Comparison of ENCODE assay signal across 9 mouse cellular contexts in the genomic region with DNA sequence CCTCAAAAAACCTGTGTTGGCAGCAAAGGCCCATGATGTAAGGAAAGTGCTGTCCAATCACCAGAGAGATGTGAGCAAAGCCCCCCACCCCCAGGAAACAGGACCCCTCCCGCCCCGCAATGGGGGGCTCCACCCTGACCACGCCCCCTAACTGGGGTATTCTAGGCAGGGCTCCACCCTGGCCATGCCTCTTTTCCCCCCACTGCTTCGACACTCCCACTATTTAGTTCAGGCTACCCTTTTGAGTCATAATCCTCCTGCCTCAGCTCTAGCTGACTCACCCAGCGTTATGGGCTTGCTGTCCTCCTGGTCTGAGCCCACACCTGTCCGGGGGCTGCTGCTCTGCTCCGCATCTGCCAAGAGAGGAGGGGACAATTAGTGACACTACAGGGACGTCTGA. TPM values are rescaled to one million over a fixed set of nuclear protein-coding genes. Genes with fewer than 3 reads are reported as not detected.
A peak's percentile ranks its signal among the peaks of the same experiment; 100 is the strongest.
DNase-seq lines count a peak whose midpoint lies in the region; ATAC-seq and TF ChIP-seq lines count a peak whose summit lies in the region.
"Had no signal": no experiment of that assay in that cellular context is flagged by ENCODE, and none has a peak within 500 bp of the region (broad histone marks: within the 10 kb centered on the region; RNA-seq: fewer than 3 reads in every experiment).

No protein-coding gene starts in this region.

- TF ChIP-seq CTCF in bone marrow macrophage, adult 2 months (IDR thresholded peaks at IDR 0.05; ENCODE audit: low read depth, low read length), result no peak

- 0 out of 2 replicates have a peak, but pooled peaks cover 5% of the 10 kb centered on the region for H3K27me3 ChIP-seq in heart, embryonic 12.5 days (replicated peaks)
- H3K27me3 ChIP-seq in limb, embryonic 12.5 days, result peaks cover 42% of the 10 kb centered on the region
- H3K27me3 ChIP-seq in forebrain, embryonic 14.5 days (replicated peaks; ENCODE audit: control insufficient read depth, insufficient read depth, low read length), result 0 out of 2 replicates have a peak, but pooled peaks cover 5% of the 10 kb centered on the region

- H3K9ac ChIP-seq in heart, embryonic 12.5 days, result peak overlapping the region; percentile 26; the same call in 1 of the 2 replicates
- H3K9ac ChIP-seq in limb, embryonic 12.5 days (replicated peaks), result no peak overlapping the region
- no peak overlapping the region for H3K9ac ChIP-seq in forebrain, embryonic 14.5 days (ENCODE audit: low read length)

- peak; percentile 19 for ATAC-seq in heart, embryonic 12.5 days (ENCODE audit: insufficient number of reproducible peaks, low FRiP score)
- no peak for ATAC-seq in limb, embryonic 12.5 days (ENCODE audit: insufficient number of reproducible peaks, insufficient read depth, low FRiP score, low TSS enrichment, low read depth)
- ATAC-seq in forebrain, embryonic 14.5 days, result no peak

- H3K4me3 ChIP-seq in heart, embryonic 12.5 days, result 0 out of 2 replicates have a peak overlapping the region, but pooled peaks have one; percentile 11
- H3K4me3 ChIP-seq in bone marrow macrophage, adult 2 months (ENCODE audit: insufficient read depth, low read length), result peak overlapping the region; percentile 37
- no peak overlapping the region for H3K4me3 ChIP-seq in limb, embryonic 12.5 days (replicated peaks)
- no peak overlapping the region for H3K4me3 ChIP-seq in forebrain, embryonic 14.5 days (ENCODE audit: low read depth, low read length)
- H3K4me3 ChIP-seq: erythroblast, embryonic 14.5 days had no signal

- peak overlapping the region; percentile 92 for H3K27ac ChIP-seq in heart, embryonic 12.5 days (ENCODE audit: poor library complexity, severe bottlenecking)
- peak overlapping the region; percentile 89 for H3K27ac ChIP-seq in bone marrow macrophage, adult 2 months (ENCODE audit: insufficient read depth, low read depth, low read length)
- peak overlapping the region; percentile 56; the same call in 1 of the 2 replicates for H3K27ac ChIP-seq in limb, embryonic 12.5 days
- H3K27ac ChIP-seq in forebrain, embryonic 14.5 days (ENCODE audit: low read depth, low read length), result no peak overlapping the region

- H3K4me1 ChIP-seq in heart, embryonic 12.5 days (replicated peaks), result peaks cover 97% of the 10 kb centered on the region
- H3K4me1 ChIP-seq in bone marrow macrophage, adult 2 months (ENCODE audit: control insufficient read depth, insufficient read depth, low read length), result peaks cover 57% of the 10 kb centered on the region
- H3K4me1 ChIP-seq in limb, embryonic 12.5 days (replicated peaks), result peaks cover 89% of the 10 kb centered on the region
- H3K4me1 ChIP-seq in forebrain, embryonic 14.5 days (ENCODE audit: control insufficient read depth, insufficient read depth, low read length), result peaks cover 21% of the 10 kb centered on the region

- no peak for DNase-seq in heart, postnatal 4 days
- DNase-seq in 3134 (ENCODE audit: extremely low read depth, insufficient read length, low spot score), result peak; percentile 64
- DNase-seq in right cerebral cortex, postnatal 10 days (ENCODE audit: low spot score in 2 of 2), result no peak
- DNase-seq in layer of hippocampus, postnatal 10 days (ENCODE audit: low spot score in 2 of 2), result no peak
- no peak for DNase-seq in forebrain, embryonic 14.5 days (ENCODE audit: low spot score)

- H3K9me3 ChIP-seq in heart, embryonic 12.5 days (replicated peaks), result no peaks in the 10 kb centered on the region
- no peaks in the 10 kb centered on the region for H3K9me3 ChIP-seq in limb, embryonic 12.5 days
- H3K9me3 ChIP-seq in forebrain, embryonic 14.5 days (replicated peaks; ENCODE audit: control insufficient read depth, low read length), result no peaks in the 10 kb centered on the region

- H3K4me2 ChIP-seq in heart, embryonic 12.5 days, result peak overlapping the region; percentile 37
- H3K4me2 ChIP-seq in limb, embryonic 12.5 days, result no peak overlapping the region
- no peak overlapping the region for H3K4me2 ChIP-seq in forebrain, embryonic 14.5 days (ENCODE audit: low read length)

- 25% methylated on average over 8 of the region's 8 CpGs for WGBS in heart, embryonic 12.5 days
- 13% methylated on average over 8 of the region's 8 CpGs for WGBS in limb, embryonic 12.5 days
- 13% methylated on average over 8 of the region's 8 CpGs for WGBS in forebrain, embryonic 14.5 days

- H3K36me3 ChIP-seq in heart, embryonic 12.5 days, result peaks cover 39% of the 10 kb centered on the region
- peaks cover 46% of the 10 kb centered on the region for H3K36me3 ChIP-seq in limb, embryonic 12.5 days
- H3K36me3 ChIP-seq in forebrain, embryonic 14.5 days (ENCODE audit: control insufficient read depth, insufficient read depth, low read length), result peaks cover 26% of the 10 kb centered on the region

- TF ChIP-seq POLR2A in bone marrow macrophage, adult 2 months (IDR thresholded peaks at IDR 0.05; ENCODE audit: borderline replicate concordance, low read depth, low read length), result no peak

RNA-seq across cellular contexts. Expression of gene Smim24, which starts 16.5 kb away (rescaled TPM):
- 2.9 and 4.3 TPM in 2 replicates for polyA plus RNA-seq in heart, embryonic 12.5 days (2016; fragmentation: Nextera tagmentation; extraction: Ambion mirVana)
- 1 to 10 TPM; 1.9 to 2.4 TPM for total RNA-seq in heart, postnatal 4 days (2021)
- 41.9 and 45.5 TPM in 2 replicates for polyA plus RNA-seq in bone marrow macrophage, adult 2 months (2012; ENCODE audit: insufficient read depth, insufficient read length, missing spikeins)
- polyA plus RNA-seq in limb, embryonic 12.5 days (2016; fragmentation: Nextera tagmentation; extraction: Ambion mirVana), result 2.9 and 3.0 TPM in 2 replicates
- total RNA-seq in layer of hippocampus, postnatal 10 days (2021), result 1 to 10 TPM; 2.6 to 3.0 TPM
- 1.5 and 2.0 TPM in 2 replicates for polyA plus RNA-seq in forebrain, embryonic 14.5 days (2014; fragmentation: Nextera tagmentation; extraction: Ambion mirVana)
- polyA plus RNA-seq: erythroblast, embryonic 14.5 days had no signal

RNA-seq across cellular contexts. Expression of gene Gm48552, which starts 20.5 kb away (rescaled TPM):
- 1.2 and 1.8 TPM in 2 replicates for polyA plus RNA-seq in heart, embryonic 12.5 days (2016; fragmentation: Nextera tagmentation; extraction: Ambion mirVana)
- total RNA-seq in heart, postnatal 4 days (2021), result under 1 TPM; 0.72 to 0.98 TPM
- polyA plus RNA-seq in bone marrow macrophage, adult 2 months (2012; ENCODE audit: insufficient read depth, insufficient read length, missing spikeins), result not detected in 2 replicates
- 1.1 and 3.1 TPM in 2 replicates for polyA plus RNA-seq in limb, embryonic 12.5 days (2016; fragmentation: Nextera tagmentation; extraction: Ambion mirVana)
- total RNA-seq in layer of hippocampus, postnatal 10 days (2021), result 1 to 10 TPM; 1.1 to 3.5 TPM
- polyA plus RNA-seq in forebrain, embryonic 14.5 days (2014; fragmentation: Nextera tagmentation; extraction: Ambion mirVana), result 0.65 and 0.69 TPM in 2 replicates

RNA-seq across cellular contexts. Expression of gene Gm48551, which starts 25.1 kb away (rescaled TPM):
- 1.9 and 2.2 TPM in 2 replicates for polyA plus RNA-seq in heart, embryonic 12.5 days (2016; fragmentation: Nextera tagmentation; extraction: Ambion mirVana)
- under 1 TPM; 0.55 to 0.70 TPM for total RNA-seq in heart, postnatal 4 days (2021)
- 0.75 and 2.2 TPM in 2 replicates for polyA plus RNA-seq in bone marrow macrophage, adult 2 months (2012; ENCODE audit: insufficient read depth, insufficient read length, missing spikeins)
- 3.3 and 3.8 TPM in 2 replicates for polyA plus RNA-seq in limb, embryonic 12.5 days (2016; fragmentation: Nextera tagmentation; extraction: Ambion mirVana)
- 1 to 10 TPM; 2.3 to 4.5 TPM for total RNA-seq in layer of hippocampus, postnatal 10 days (2021)
- 3.6 and 4.8 TPM in 2 replicates for polyA plus RNA-seq in forebrain, embryonic 14.5 days (2014; fragmentation: Nextera tagmentation; extraction: Ambion mirVana)

RNA-seq across cellular contexts. Expression of gene Dohh, which starts 25.1 kb away (rescaled TPM):
- 66.7 and 66.9 TPM in 2 replicates for polyA plus RNA-seq in heart, embryonic 12.5 days (2016; fragmentation: Nextera tagmentation; extraction: Ambion mirVana)
- total RNA-seq in heart, postnatal 4 days (2021), result 10 to 100 TPM; 52.9 to 55.9 TPM
- 23.1 and 29.5 TPM in 2 replicates for polyA plus RNA-seq in bone marrow macrophage, adult 2 months (2012; ENCODE audit: insufficient read depth, insufficient read length, missing spikeins)
- 71.9 and 74.6 TPM in 2 replicates for polyA plus RNA-seq in limb, embryonic 12.5 days (2016; fragmentation: Nextera tagmentation; extraction: Ambion mirVana)
- total RNA-seq in layer of hippocampus, postnatal 10 days (2021), result 10 to 100 TPM; 72.0 to 77.3 TPM
- 78.7 and 78.8 TPM in 2 replicates for polyA plus RNA-seq in forebrain, embryonic 14.5 days (2014; fragmentation: Nextera tagmentation; extraction: Ambion mirVana)

RNA-seq across cellular contexts. Expression of gene Fzr1, which starts 31.0 kb away (rescaled TPM):
- polyA plus RNA-seq in heart, embryonic 12.5 days (2016; fragmentation: Nextera tagmentation; extraction: Ambion mirVana), result 96.4 and 99.5 TPM in 2 replicates
- total RNA-seq in heart, postnatal 4 days (2021), result 10 to 100 TPM; 55.4 to 56.8 TPM
- polyA plus RNA-seq in bone marrow macrophage, adult 2 months (2012; ENCODE audit: insufficient read depth, insufficient read length, missing spikeins), result 32.6 and 35.0 TPM in 2 replicates
- 136 and 137 TPM in 2 replicates for polyA plus RNA-seq in limb, embryonic 12.5 days (2016; fragmentation: Nextera tagmentation; extraction: Ambion mirVana)
- 10 to 100 TPM; 81.2 to 85.2 TPM for total RNA-seq in layer of hippocampus, postnatal 10 days (2021)
- polyA plus RNA-seq in forebrain, embryonic 14.5 days (2014; fragmentation: Nextera tagmentation; extraction: Ambion mirVana), result 101 and 109 TPM in 2 replicates

Comparison
In these comparisons a context has a peak if more than half of its experiments do, and no peak if none do; other contexts are left out.
1. H3K4me3 ChIP-seq: peak in heart, embryonic 12.5 days (single experiment) and bone marrow macrophage, adult 2 months (single experiment); none in limb, embryonic 12.5 days (single experiment) and forebrain, embryonic 14.5 days (single experiment).